Mouse (Mus musculus): ENCODE data around the gene Nf2. TPM values are rescaled to one million over a fixed set of nuclear protein-coding genes. Genes with fewer than 3 reads are reported as not detected.

Nf2 gene
- total RNA-seq, 2 experiments from 2014 or later = 187 to 188 TPM

Small RNAs within 50 kb of the gene (microRNA-seq; reads per million reads assigned to microRNA genes)
- gene Mir6918 = 3.1 to 6.9 reads per million in 2 experiments

Other genes with a start within 250 kb of the Nf2 start
- gene Gm11032, start 229.5 kb downstream of the Nf2 start, total RNA-seq (2021) = not detected
- gene Ascc2, start 211.8 kb downstream of the Nf2 start, total RNA-seq (2021) = 10 to 100 TPM; 23.7 to 24.4 TPM
- 100 to 1,000 TPM; 436 to 483 TPM for gene Uqcr10, start 145.2 kb downstream of the Nf2 start, total RNA-seq (2021)
- 10 to 100 TPM; 31.6 to 38.2 TPM for gene Zmat5, start 144.9 kb downstream of the Nf2 start, total RNA-seq (2021)
- gene Cabp7, start 102.8 kb downstream of the Nf2 start, total RNA-seq (2021) = 10 to 100 TPM; 59.4 to 62.2 TPM
- gene Nipsnap1, start 24.4 kb upstream of the Nf2 start, total RNA-seq (2021) = 10 to 100 TPM; 85.4 to 89.7 TPM
- 10 to 100 TPM; 39.7 to 41.8 TPM for gene Thoc5, start 45.8 kb upstream of the Nf2 start, total RNA-seq (2021)
- 10 to 100 TPM; 39.1 to 43.0 TPM for gene Nefh, start 98.5 kb upstream of the Nf2 start, total RNA-seq (2021)
- 100 to 1,000 TPM; 116 to 130 TPM for gene Ap1b1, start 137.3 kb upstream of the Nf2 start, total RNA-seq (2021)
- gene Rasl10a, start 208.6 kb upstream of the Nf2 start, total RNA-seq (2021) = 10 to 100 TPM; 35.7 to 39.8 TPM
- 10 to 100 TPM; 50.2 to 54.7 TPM for gene Gas2l1, start 215.8 kb upstream of the Nf2 start, total RNA-seq (2021)
- gene Rhbdd3, start 249.4 kb upstream of the Nf2 start, total RNA-seq (2021) = 10 to 100 TPM; 22.7 to 23.2 TPM
- gene Ewsr1, start 249.7 kb upstream of the Nf2 start, total RNA-seq (2021) = 100 to 1,000 TPM; 332 TPM